Mouse (Mus musculus) liver, postnatal 0 days (tissue): ENCODE data around the gene Hoxa3. TPM values are rescaled to one million over a fixed set of nuclear protein-coding genes. Genes with fewer than 3 reads are reported as not detected.

Experiments used
- ATAC-seq: fragments of 200-750 bp; cut with Nextera tagmentation; 2 replicates; pipeline ENCODE4 v1.8.0; 2017; ENCODE audit warnings: mild to moderate bottlenecking, moderate library complexity
- DNase-seq: peaks from one replicate; pipeline ENCODE4 v3.0.0-alpha.2; 2016
- H3K27ac ChIP-seq: fragments of 300-500 bp; sonication (generic); 2 replicates; pipeline ENCODE4 v1.5.1; 2014; ENCODE audit warnings: antibody characterized with exemption, moderate library complexity, mild to moderate bottlenecking, low read depth
- H3K27me3 ChIP-seq: fragments of 300-500 bp; sonication (generic); 2 replicates; pipeline ENCODE4 v1.6.1; 2014; ENCODE audit warnings: low read length, control low read depth, mixed read lengths; ENCODE audit not compliant: insufficient read depth
- H3K36me3 ChIP-seq: fragments of 300-500 bp; sonication (generic); replicated peaks from 2 replicates; pipeline ENCODE4 v1.6.1; 2014; ENCODE audit warnings: mild to moderate bottlenecking, control low read depth, low read length, moderate library complexity, mixed read lengths; ENCODE audit not compliant: insufficient read depth
- H3K4me1 ChIP-seq: fragments of 300-500 bp; sonication (generic); 2 replicates; pipeline ENCODE4 v1.6.1; 2014; ENCODE audit warnings: antibody characterized with exemption, mild to moderate bottlenecking, control low read depth; ENCODE audit not compliant: insufficient read depth
- H3K4me2 ChIP-seq: fragments of 300-500 bp; sonication (generic); 2 replicates; pipeline ENCODE4 v1.6.1; 2014; ENCODE audit warnings: low read depth, mild to moderate bottlenecking, low read length, moderate library complexity, mixed read lengths
- H3K4me3 ChIP-seq: fragments of 300-500 bp; sonication (generic); 2 replicates; pipeline ENCODE4 v1.5.1; 2014; ENCODE audit warnings: low read depth, low read length
- H3K9ac ChIP-seq: fragments of 300-500 bp; sonication (generic); replicated peaks from 2 replicates; pipeline ENCODE4 v1.6.1; 2014; ENCODE audit warnings: mild to moderate bottlenecking, moderate library complexity
- H3K9me3 ChIP-seq: fragments of 300-500 bp; sonication (generic); 2 replicates; pipeline ENCODE4 v1.6.1; 2016; ENCODE audit warnings: mild to moderate bottlenecking, control low read depth, low read length, mixed read lengths
- CTCF ChIP-seq: sonication (generic); IDR thresholded peaks from 2 replicates; pipeline ENCODE4 v1.5.1; 2016; ENCODE audit warnings: antibody characterized with exemption, low read depth
- EP300 ChIP-seq: IDR thresholded peaks from 2 replicates; pipeline ENCODE4 v1.6.1; 2016; ENCODE audit warnings: antibody characterized with exemption, low read depth, mild to moderate bottlenecking
- WGBS: fragments of 180-500 bp; shearing (Covaris S2); extraction: QIAGEN DNeasy Blood & Tissue Kit; methylation state at CpG from one replicate; pipeline ENCODE4 v1.1.7; 2014; ENCODE audit not compliant: insufficient replicate concordance; 5-methylcytosine and 5-hydroxymethylcytosine counted together
- polyA plus RNA-seq: library from polyadenylated mRNA; unstranded; fragments of >200 nt; fragmentation: Nextera tagmentation; extraction: Ambion mirVana; gene quantifications from 2 replicates; pipeline ENCODE4 v1.2.1, GENCODE M21; 2015

The Hoxa3 gene
- polyA plus RNA-seq, 1 experiment from 2014 or later: 0.16 TPM

- H3K9ac ChIP-seq: no peak overlapping the region
- no peak for ATAC-seq
- H3K4me2 ChIP-seq: peak overlapping the region; percentile 49
- no peak for DNase-seq
- peaks cover 9% of the 10 kb centered on the region for H3K4me1 ChIP-seq
- no peak for TF ChIP-seq EP300
- TF ChIP-seq CTCF: no peak
- no peaks in the 10 kb centered on the region for H3K36me3 ChIP-seq
- WGBS: 2% methylated on average over 22 of the region's 22 CpGs
- no peaks in the 10 kb centered on the region for H3K9me3 ChIP-seq
- H3K27ac ChIP-seq: no peak overlapping the region
- H3K4me3 ChIP-seq: peak overlapping the region; percentile 35
- H3K27me3 ChIP-seq: peaks cover 98% of the 10 kb centered on the region
Measured at GRCm38 (mm10) chr6:52212556-52213118, 499 bp downstream of the Hoxa3 start.

- Histone ChIP-seq H3K4me3 (peak overlapping the region; percentile 6; the same call in 1 of the 2 replicates), H3K27ac (no peak overlapping the region), H3K4me1 (peaks cover 4% of the 10 kb centered on the region; the same call in 1 of the 2 replicates), H3K9ac (no peak overlapping the region), H3K27me3 (peaks cover 98% of the 10 kb centered on the region), H3K9me3 (no peaks in the 10 kb centered on the region), H3K36me3 (no peaks in the 10 kb centered on the region), H3K4me2 (peak overlapping the region; percentile 49)
- ATAC-seq (no peak), DNase-seq (no peak)
- WGBS: 2% methylated on average over 13 of the region's 13 CpGs
- TF ChIP-seq CTCF: no peak
- TF ChIP-seq EP300: no peak
Measured at GRCm38 (mm10) chr6:52211961-52212360, 1.2 kb downstream of the Hoxa3 start.

- TF ChIP-seq CTCF: peak; percentile 75
- TF ChIP-seq EP300: no peak
- ATAC-seq (peak; percentile 71), DNase-seq (peak; percentile 72)
- Histone ChIP-seq H3K4me3 (peak overlapping the region; percentile 6; the same call in 1 of the 2 replicates), H3K9ac (no peak overlapping the region), H3K27me3 (peaks cover 98% of the 10 kb centered on the region), H3K4me2 (peak overlapping the region; percentile 49), H3K36me3 (no peaks in the 10 kb centered on the region), H3K4me1 (peaks cover 2% of the 10 kb centered on the region; the same call in 1 of the 2 replicates), H3K27ac (no peak overlapping the region), H3K9me3 (no peaks in the 10 kb centered on the region)
- WGBS: 3% methylated on average over 37 of the region's 37 CpGs
Measured at GRCm38 (mm10) chr6:52211170-52211935, 1.8 kb downstream of the Hoxa3 start.

- ATAC-seq: no peak
- H3K9me3 ChIP-seq: no peaks in the 10 kb centered on the region
- no peak overlapping the region for H3K27ac ChIP-seq
- H3K4me3 ChIP-seq: no peak overlapping the region
- peaks cover 97% of the 10 kb centered on the region for H3K27me3 ChIP-seq
- H3K9ac ChIP-seq: no peak overlapping the region
- no peak overlapping the region for H3K4me2 ChIP-seq
- 26% methylated on average over 12 of the region's 12 CpGs for WGBS
- peaks cover 2% of the 10 kb centered on the region; the same call in 1 of the 2 replicates for H3K4me1 ChIP-seq
- DNase-seq: no peak
- no peaks in the 10 kb centered on the region for H3K36me3 ChIP-seq
- TF ChIP-seq CTCF: no peak
- TF ChIP-seq EP300: no peak
Measured at GRCm38 (mm10) chr6:52209685-52210046, 3.5 kb downstream of the Hoxa3 start.

GRCm38 (mm10) chr6:52208868-52209684, 4.1 kb downstream of the Hoxa3 start:
- H3K27ac ChIP-seq: no peak overlapping the region
- H3K9me3 ChIP-seq: no peaks in the 10 kb centered on the region
- WGBS: 14% methylated on average over 18 of the region's 18 CpGs
- H3K4me1 ChIP-seq: peaks cover 6% of the 10 kb centered on the region
- peak overlapping the region; percentile 29 for H3K4me3 ChIP-seq
- peak overlapping the region; percentile 52 for H3K4me2 ChIP-seq
- DNase-seq (peak; percentile 13), ATAC-seq (no peak)
- no peaks in the 10 kb centered on the region for H3K36me3 ChIP-seq
- H3K9ac ChIP-seq: no peak overlapping the region
- TF ChIP-seq CTCF: no peak
- TF ChIP-seq EP300: no peak
- H3K27me3 ChIP-seq: peaks cover 97% of the 10 kb centered on the region
